Mouse (Mus musculus) layer of hippocampus, postnatal 25 days (tissue): ENCODE measurements at regions not wholly inside any gene's neighbourhood (a gene's known extent, or its start where the extent isn't known, plus 50 kb on each side); places are given as distances from the start of the nearest gene placed in this dataset.
A peak's percentile ranks its signal among the peaks of the same experiment; 100 is the strongest.
"Not testable (repeated sequence)": the region's sequence is repeated elsewhere in the genome, so short reads cannot be mapped to it uniquely, and the experiment has no call there.

Experiments used
- DNase-seq, 2 experiments: peaks; one replicate each; pipeline ENCODE4 v3.0.0; 2022; ENCODE audit warnings: mixed read lengths in 2 of 2, low spot score in 1 of 2; ENCODE audit errors: extremely low spot score in 1 of 2

GRCm38 (mm10) chr7:73688451-73688850 is 51.7 kb upstream of the Fam174b start:
- DNase-seq = no peak

GRCm38 (mm10) chr7:73686245-73686644 is 53.9 kb upstream of the Fam174b start:
- DNase-seq = not testable (repeated sequence)

- DNase-seq = no peak
Observed at GRCm38 (mm10) chr7:73682756-73683155, 57.3 kb upstream of the Fam174b start.

GRCm38 (mm10) chr7:73670598-73670997 is 69.5 kb upstream of the Fam174b start:
- no peak for DNase-seq

- no peak for DNase-seq
Observed at GRCm38 (mm10) chr7:73668791-73669190, 71.3 kb upstream of the Fam174b start.

GRCm38 (mm10) chr7:73666921-73667675 is 73.0 kb upstream of the Fam174b start:
- no peak for DNase-seq

GRCm38 (mm10) chr7:73664962-73665361 is 75.1 kb upstream of the Fam174b start:
- DNase-seq = no peak

- DNase-seq = no peak
Observed at GRCm38 (mm10) chr7:73662536-73662935, 77.6 kb upstream of the Fam174b start.

- DNase-seq = no peak
Observed at GRCm38 (mm10) chr7:73661901-73662300, 78.2 kb upstream of the Fam174b start.

GRCm38 (mm10) chr7:73659551-73659950 is 80.6 kb upstream of the Fam174b start:
- DNase-seq = no peak

GRCm38 (mm10) chr7:73657283-73657682 is 82.8 kb upstream of the Fam174b start:
- DNase-seq = no peak

GRCm38 (mm10) chr7:73656424-73656795 is 83.7 kb upstream of the Fam174b start:
- not testable (repeated sequence) for DNase-seq

GRCm38 (mm10) chr7:73655787-73656423 is 84.2 kb upstream of the Fam174b start:
- DNase-seq = peak; percentile 71 to 91

GRCm38 (mm10) chr7:73654193-73654871 is 85.8 kb upstream of the Fam174b start:
- DNase-seq = peak in 1 of 2 experiments; percentile 23

- no peak for DNase-seq
Observed at GRCm38 (mm10) chr7:73650909-73651308, 89.2 kb upstream of the Fam174b start.

GRCm38 (mm10) chr7:73648010-73648409 is 92.1 kb upstream of the Fam174b start:
- DNase-seq = peak; percentile 68 to 94

- DNase-seq = peak in 1 of 2 experiments; percentile 40
Observed at GRCm38 (mm10) chr7:73647140-73647539, 93.0 kb upstream of the Fam174b start.

- no peak for DNase-seq
Observed at GRCm38 (mm10) chr7:73646711-73647110, 93.4 kb upstream of the Fam174b start.

GRCm38 (mm10) chr7:73644362-73644904 is 95.7 kb upstream of the Fam174b start:
- DNase-seq = no peak

GRCm38 (mm10) chr7:73643993-73644335 is 96.1 kb upstream of the Fam174b start:
- DNase-seq = no peak

- DNase-seq = no peak
Observed at GRCm38 (mm10) chr7:73643306-73643992, 96.7 kb upstream of the Fam174b start.
